Mouse (Mus musculus) MEL (cell line): Measurements from ENCODE around the gene Hist1h2ak.

Experiments used
- CHD2 ChIP-seq: IDR thresholded peaks from 2 replicates; pipeline ENCODE4 v1.6.1; 2011; ENCODE audit warnings: low read length, improper control_type of control experiment
- CTCF ChIP-seq, 3 experiments: IDR thresholded peaks in 2 of 3; conservative IDR thresholded peaks in 1 of 3; 2 replicates each; pipeline ENCODE4 v1.5.1; 2011 to 2012; ENCODE audit warnings: low read length in 3 of 3, low read depth in 2 of 3, mild to moderate bottlenecking in 2 of 3, improper control_type of control experiment in 1 of 3, inconsistent platforms in 1 of 3, mixed read lengths in 1 of 3, moderate library complexity in 1 of 3; ENCODE audit not compliant: control insufficient read depth in 1 of 3, insufficient read depth in 1 of 3, poor library complexity in 1 of 3, severe bottlenecking in 1 of 3
- GATA1 ChIP-seq: IDR thresholded peaks from 2 replicates; pipeline ENCODE4 v1.6.1; 2011; ENCODE audit warnings: low read depth, low read length, improper control_type of control experiment
- NRF1 ChIP-seq: IDR thresholded peaks from 2 replicates; pipeline ENCODE4 v1.6.1; 2014; ENCODE audit warnings: low read depth, mild to moderate bottlenecking, inconsistent platforms, low read length, improper control_type of control experiment, moderate library complexity; ENCODE audit not compliant: poor library complexity, insufficient read depth, severe bottlenecking
- ZMIZ1 ChIP-seq: IDR thresholded peaks from 2 replicates; pipeline ENCODE4 v1.6.1; 2012; ENCODE audit warnings: low read depth, mild to moderate bottlenecking, inconsistent platforms, low read length, improper control_type of control experiment, moderate library complexity

DNA sequence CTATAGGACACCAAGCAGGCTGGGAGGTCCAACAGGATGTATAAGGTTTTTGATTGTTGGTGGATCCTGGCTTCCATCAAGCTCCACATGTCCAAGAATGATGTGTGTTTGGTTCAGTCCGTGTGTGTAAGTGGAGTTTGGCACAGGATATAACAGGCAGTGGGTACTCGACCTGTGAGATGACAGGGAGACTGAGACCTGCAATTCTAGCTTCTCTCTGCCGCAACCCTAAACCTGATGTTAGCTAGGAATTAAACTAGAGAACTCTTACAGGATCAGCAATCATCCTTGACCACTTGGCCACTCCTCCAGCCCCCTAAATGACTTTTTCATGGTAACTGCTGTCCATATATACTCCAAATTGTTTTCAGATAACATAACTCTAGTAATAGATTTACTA is 1.3 kb downstream of the Hist1h2ak start:
- TF ChIP-seq CHD2 (no peak), CTCF (IDR thresholded peaks at IDR 0.05 in 2 of 3, conservative IDR thresholded peaks at IDR 0.05 in 1 of 3; ENCODE audit: control insufficient read depth in 1 of 3, insufficient read depth in 1 of 3, low read depth in 2 of 3, low read length in 3 of 3, poor library complexity in 1 of 3, severe bottlenecking in 1 of 3) (no peak), GATA1 (no peak), ZMIZ1 (no peak), NRF1 (no peak)
